Mouse (Mus musculus) kidney, postnatal 14 days (tissue): Measurements from ENCODE around the gene Gnpnat1.

Source experiments
- DNase-seq: peaks from one replicate; pipeline ENCODE4 v3.0.0; 2022; ENCODE audit warnings: mixed read lengths

The Gnpnat1 gene

DNA sequence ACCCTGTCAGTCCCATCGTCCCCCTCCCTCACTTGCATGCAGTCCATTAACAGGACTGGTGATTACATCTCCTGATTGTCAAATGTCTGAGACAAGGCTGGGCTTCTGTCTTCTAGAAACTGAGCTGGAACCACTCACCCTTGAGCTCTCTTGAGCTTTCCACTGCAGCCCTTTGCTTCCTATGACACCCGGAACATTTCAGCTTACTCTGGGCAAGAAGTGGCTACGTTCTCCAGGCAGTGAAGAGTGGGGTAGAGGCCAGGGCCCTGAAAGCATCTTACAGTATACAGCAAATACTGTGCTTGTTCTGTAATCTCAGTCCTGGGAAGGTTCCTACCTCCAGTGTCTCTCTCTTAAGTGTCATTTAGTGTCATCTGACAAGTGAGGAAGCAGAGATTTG, 15.5 kb downstream of the Gnpnat1 start:
- DNase-seq: no peak

DNA sequence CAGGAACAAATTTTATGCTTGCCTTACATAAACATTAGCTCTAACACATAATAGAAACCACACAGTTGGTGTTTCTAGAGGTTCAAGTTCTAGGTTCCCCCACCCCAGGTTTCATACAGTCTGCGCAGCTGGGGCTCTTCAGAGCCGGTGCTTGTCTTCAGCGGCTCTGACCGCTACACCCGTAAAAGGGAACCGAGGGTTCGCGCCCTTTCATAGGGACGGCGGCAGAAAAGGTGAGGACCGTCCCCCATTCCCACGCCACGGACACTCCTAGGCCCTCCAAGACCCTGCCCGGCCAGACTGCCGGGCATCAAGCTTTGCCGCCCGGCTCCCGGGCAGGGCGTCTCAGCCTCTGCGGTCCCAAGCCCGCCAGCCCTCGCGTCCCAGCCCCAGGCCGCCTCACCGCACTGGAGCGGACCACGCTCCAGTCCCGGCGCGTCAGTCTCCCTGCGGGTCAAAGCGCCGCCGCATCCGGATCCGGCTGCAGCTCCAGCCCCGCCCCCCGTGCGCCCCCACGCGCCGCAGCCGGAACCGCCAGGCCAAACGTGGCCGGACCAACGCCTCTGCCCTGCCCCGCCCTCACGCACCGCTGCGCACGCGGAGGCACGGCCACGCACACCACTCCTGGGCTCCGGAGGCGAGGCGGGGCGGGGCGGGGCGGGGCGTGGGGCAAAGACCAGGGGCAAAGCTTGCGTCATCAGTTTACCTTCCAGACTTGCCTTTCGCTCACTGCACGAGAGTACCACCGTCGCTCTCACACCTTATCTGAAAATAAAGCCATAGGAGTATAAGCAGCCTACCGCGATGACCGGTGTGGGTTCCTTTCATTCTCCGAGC, 16.1 kb downstream of the Gnpnat1 start:
- DNase-seq: peak; percentile 97

- DNase-seq: peak; percentile 37
These were observed 17.2 kb downstream of the Gnpnat1 start for GRCm38 (mm10) chr14:45387480-45387879.

GRCm38 (mm10) chr14:45385596-45385995, 19.1 kb downstream of the Gnpnat1 start:
- no peak for DNase-seq

DNA sequence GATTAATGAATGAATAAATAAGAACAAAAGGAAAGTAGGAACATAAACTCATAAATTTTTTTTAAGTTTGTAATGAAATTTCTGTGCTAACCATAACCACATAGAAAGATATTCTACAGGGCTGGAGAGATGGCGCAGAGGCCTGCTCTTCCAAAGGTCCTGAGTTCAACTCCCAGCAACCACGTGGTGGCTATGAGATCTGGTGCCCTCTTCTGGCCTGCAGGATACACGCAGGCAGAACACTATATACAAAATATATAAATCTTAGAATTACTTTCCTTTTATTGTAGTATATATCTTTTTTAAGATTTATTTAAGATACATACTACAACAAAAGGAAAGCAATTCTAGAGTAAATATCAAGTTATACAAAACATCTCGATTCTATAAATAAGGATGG, 21.8 kb downstream of the Gnpnat1 start:
- DNase-seq: no peak

GRCm38 (mm10) chr14:45380756-45381155, 24.0 kb downstream of the Gnpnat1 start:
- no peak for DNase-seq

DNA sequence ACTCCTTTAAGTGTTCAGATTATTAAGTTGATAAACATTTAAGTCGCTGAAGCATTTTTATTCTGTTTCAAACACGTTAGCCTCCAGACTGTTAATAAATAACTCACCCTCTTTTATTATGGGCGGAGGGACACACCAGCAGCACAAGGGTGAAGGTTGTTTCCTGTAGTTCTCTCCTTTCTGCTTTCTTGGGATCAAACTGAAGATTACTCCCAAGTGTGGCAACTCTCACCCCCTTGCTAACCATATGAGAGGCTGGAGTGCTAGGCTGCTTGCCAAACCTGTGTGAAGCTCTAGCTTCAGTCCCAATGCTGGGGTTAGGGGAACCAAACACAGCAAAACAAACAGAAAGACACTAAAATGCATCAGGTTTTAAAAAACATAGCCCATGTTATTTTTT, 25.9 kb downstream of the Gnpnat1 start:
- peak; percentile 49 for DNase-seq

DNA sequence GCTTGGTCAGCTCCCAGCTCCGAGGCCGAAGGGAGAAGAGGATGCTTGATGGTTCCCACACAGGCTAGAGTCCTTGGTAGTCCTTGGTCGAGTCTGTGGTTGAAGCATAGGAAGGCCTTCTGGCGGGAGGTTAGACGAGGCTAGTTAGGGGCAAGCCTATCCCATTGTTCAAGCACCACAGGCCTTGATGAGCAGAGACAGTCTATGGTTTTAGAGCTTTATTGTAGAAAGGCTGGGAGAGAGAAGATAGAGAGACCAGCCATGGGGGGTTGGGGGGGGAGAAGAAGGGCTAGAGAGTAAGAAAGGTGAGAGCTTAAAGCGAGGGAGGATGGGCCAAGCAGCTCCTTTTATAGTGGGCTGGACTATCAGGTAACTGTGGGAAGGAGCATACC, 39.5 kb downstream of the Gnpnat1 start:
- no peak for DNase-seq

- no peak for DNase-seq
These were observed 40.2 kb downstream of the Gnpnat1 start for GRCm38 (mm10) chr14:45364211-45365195.

DNA sequence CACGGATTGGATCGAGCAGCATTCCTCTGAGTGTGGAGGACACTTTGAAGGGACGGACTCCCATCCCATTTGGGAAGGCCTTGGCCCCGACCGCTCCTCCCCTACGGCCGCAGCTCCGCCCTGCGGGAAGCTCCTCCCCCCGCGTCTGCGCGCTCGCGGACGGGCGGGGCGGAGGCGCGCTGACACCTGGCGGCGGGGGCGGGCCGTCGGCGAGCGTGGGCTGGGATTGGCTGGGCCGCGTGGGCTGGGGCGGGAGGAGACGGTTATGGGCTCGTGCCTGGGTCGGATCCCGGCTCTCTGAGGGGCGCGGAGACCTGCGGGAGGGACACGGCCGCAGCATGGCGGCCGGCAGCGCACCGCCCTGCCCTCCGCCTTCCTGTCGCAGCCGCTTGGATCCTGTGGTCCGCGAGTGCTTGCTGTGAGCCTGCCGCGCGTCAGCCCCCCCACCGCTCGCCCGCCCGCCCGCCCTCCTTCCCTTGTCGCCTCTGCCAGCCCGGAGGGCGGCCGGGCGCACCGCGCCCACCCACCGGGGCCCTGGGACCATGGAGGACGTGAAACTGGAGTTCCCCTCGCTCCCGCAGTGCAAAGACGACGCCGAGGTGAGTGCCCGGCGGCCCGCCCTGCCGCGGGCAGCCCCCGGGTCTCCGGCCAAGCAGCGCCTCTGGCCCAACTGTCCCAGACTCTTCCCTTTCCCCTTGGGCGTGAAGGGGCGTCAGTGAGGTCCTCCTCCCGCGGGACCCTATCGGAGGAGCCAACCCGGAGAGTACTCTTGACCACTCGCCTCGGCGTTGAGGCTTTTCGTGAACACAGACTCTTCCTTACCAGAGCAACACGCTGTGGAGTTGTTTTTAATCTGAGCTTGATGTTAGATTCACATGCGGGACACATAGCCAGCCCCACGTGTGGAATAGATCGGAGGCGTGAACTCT, 53.5 kb downstream of the Gnpnat1 start, which contains the start of gene Styx:
Styx (plus strand) TSS at position 163 of the 929 bp plus-strand sequence.
- DNase-seq: peak; percentile 98

- peak; percentile 96 for DNase-seq
These were observed 75.0 kb downstream of the Gnpnat1 start, which contains the start of gene Psmc6 for GRCm38 (mm10) chr14:45329589-45330181. TSS of gene Psmc6 (plus strand) at chr14:45329788.

- no peak for DNase-seq
These were observed 75.6 kb downstream of the Gnpnat1 start for GRCm38 (mm10) chr14:45329018-45329588.

GRCm38 (mm10) chr14:45328072-45328713, 76.5 kb downstream of the Gnpnat1 start:
- no peak for DNase-seq
